Mouse (Mus musculus): ENCODE measurements at regions not wholly inside any gene's neighbourhood (a gene's known extent, or its start where the extent isn't known, plus 50 kb on each side); places are given as distances from the start of the nearest gene placed in this dataset.

DNA sequence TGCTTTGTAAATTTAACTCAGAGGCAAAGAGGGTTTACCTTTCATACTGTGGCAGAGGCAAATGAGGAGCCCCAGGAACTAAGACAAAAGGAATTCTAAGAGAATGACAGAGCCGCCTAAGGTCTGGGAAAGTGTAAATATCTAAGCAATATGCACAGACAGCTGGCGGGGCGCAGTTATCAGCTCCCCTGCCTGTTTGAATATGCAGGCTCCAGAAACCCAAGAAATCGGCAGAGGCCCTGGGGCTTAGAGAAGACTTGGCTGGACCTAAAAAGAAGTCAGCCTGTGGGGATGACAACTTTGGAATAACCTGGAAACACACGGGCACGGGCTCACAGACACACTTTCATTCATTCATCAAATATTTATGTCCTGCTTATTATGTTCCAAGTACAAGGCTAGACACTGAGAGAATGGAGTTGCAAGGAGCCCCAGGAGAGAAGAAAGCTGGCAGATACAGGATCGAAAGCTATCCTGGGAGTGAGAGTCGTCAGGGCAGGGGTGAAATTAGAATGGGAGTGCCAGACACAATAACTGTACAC lies 222.2 kb upstream of the Rpl38 start:
- ATAC-seq (replicated peaks; ENCODE audit: poor library complexity, severe bottlenecking): no peak

DNA sequence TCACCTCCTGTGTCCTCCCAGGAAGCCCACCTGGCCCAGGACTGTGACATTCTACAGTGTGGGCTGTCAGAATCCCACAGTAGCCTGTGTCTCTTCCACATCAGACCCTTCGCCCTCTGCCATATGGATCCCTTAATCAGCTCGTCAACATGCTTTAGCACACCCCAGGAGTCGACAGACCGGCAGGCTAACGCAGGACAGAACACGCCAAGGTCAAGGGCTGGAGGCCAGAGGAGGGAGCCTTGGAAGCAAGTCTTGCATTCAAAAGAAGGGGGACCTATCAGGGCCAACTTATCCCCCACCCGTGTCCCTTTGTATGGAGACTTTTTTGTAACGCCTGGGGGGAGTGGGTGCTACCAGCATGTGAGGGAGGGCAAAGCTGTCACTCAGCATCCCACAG lies 224.1 kb upstream of the Rpl38 start:
- ATAC-seq (replicated peaks; ENCODE audit: poor library complexity, severe bottlenecking): no peak

DNA sequence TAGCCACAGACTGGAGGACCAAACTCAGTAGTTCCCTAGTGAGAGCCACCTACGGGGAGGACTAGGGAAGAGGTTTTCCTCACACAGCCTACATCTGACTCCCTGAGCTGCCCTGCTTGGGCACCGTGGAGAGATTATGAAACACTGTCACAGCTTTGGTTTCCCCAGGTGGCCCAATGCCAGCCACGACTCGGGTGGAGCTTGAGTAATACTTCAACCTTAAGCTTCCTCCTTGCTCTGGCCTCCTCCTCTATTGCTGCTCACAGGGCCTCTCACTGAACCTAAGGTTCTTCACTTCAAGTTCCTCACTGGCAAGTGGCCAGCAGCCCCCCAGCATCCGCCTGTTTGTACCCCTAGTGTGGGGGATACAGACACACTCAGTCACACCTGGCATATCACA lies 224.9 kb upstream of the Rpl38 start:
- peak; percentile 87 for ATAC-seq (replicated peaks; ENCODE audit: poor library complexity, severe bottlenecking)

DNA sequence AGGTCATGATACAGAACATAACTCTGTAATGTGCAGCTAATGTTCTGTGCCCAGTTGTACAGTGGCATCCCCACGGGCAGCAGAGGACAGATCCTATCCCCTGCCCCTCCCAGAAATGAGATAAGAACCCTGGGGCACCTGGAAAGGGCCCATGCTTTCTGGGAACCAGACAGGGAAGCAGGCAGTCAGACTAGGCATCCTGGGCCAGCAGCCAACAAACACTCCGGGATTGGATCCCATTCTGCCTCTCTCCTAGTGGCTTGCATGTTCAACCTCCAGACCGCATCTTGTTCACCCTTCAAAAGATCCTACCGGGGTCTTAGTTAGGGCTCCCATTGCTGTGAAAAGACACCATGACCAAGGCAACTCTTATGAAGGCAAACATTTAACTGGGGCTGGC lies 229.0 kb upstream of the Rpl38 start:
- ATAC-seq (replicated peaks; ENCODE audit: poor library complexity, severe bottlenecking): no peak

DNA sequence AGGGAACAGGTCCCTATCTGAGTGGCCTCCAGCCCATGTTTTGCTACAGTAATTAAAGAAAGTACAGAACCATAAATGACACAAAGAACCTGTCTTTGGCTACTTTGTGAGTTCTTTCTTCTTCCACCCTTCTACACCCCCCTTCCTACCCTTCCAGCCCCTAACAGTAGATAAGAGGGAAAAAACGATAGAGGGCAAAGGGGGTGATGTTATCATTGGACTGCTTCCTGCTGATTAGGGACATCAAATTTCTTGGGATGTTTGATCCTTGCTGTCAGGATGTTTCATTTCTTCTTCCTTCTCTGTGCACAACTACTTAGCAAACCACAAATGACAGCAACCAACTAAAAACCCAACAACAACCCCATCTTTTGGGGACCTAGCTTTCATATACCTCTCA lies 232.5 kb upstream of the Rpl38 start:
- no peak for ATAC-seq (replicated peaks; ENCODE audit: poor library complexity, severe bottlenecking)

DNA sequence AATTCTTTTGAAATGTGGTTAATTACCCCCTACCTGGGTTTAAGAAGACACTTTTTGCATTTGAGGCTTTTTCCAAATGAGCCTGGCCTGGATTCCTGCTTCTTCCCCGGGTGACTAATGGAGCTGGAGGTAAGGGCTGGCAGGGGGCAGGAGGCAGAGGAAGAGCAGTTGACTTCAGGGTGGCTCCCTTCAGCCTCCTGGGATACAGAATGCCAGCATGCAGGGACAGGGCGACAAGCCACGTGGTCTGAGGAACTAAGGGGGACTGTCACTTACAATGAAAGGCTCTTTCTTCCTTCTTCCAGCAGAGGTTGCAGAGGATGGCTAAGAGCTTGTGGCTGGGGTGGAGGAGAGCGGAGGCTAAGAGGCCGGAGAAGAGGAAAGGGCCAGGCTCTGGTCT lies 234.8 kb upstream of the Rpl38 start:
- no peak for ATAC-seq (replicated peaks; ENCODE audit: poor library complexity, severe bottlenecking)

DNA sequence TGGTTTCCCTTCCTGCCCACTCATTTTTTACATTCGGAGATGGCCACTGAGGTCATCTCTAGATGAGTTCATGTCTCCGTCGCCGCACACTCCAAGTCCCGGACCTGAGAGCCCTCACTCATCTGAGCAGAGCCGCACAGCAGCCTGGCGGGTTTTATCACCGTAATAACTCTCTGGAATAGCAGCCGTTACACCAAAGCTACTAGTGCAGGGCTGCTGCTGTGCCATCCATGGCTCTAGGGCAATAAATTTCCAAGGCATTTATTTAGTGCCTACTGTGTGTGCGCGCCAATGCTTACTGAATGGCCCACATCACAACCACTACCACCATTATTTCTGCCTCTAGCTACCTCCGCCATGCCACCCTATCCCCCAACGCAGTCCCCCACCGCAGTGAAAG lies 242.9 kb upstream of the Rpl38 start:
- no peak for ATAC-seq (replicated peaks; ENCODE audit: poor library complexity, severe bottlenecking)

DNA sequence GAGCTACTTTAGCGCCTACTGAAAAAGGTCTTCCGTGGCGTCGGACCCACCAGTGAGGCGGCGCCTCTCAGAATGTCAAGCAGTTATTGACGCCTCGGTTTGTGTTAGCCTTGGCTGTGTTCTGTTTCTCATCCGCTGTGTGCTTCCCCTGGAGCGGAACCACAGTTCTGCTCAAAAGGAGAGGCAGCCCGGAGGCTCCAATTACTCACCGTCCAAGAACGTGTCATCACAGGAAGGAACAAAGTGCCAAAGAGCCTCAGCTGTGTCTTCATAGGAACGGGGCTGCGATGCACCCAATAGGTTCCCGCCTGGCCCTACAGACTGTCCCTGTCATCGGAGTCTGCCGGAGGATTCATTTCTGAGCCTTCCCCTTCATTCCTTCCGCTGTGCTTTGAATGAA lies 245.0 kb upstream of the Rpl38 start:
- no peak for ATAC-seq (replicated peaks; ENCODE audit: poor library complexity, severe bottlenecking)

DNA sequence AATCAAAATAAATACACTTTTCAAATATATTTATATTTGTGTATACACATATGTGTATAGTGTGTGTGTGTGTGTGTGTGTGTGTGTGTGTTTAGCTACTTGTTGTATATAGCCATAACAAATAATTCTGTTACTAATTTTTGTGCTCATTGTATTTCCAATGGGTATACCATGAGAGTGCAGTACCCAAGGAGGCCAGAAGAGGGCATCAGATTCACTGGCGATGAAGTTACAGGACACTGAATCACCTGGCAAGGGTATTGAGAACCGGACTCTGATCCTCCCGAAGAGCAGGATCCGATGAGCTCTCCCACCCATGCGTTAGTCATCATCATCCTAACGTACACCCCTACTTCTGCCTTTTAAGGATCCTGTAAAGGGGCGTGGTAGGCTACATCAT lies 249.3 kb upstream of the Rpl38 start:
- ATAC-seq (replicated peaks; ENCODE audit: poor library complexity, severe bottlenecking): no peak

DNA sequence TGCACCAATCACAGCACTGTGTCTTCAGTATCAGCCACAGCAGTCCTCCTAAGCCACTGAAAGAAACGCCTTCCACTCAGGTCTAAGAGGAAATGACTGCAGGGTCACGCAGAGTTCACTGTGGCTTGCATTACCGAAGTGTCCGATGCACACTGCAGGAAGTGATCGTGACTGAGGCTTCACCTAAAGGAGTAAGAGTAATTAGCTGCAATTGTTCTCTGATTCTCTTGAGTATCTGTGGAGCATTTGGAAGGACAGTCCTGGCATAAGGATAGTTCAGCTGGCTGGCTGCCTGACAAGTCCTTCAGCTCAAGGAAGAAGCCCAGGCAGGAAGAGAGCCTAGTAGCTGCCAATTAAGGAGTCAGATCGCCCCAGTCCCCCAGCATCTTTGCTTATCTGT lies 252.2 kb upstream of the Rpl38 start:
- 0 out of 2 replicates have a peak, but pooled peaks have one; percentile 27 for ATAC-seq (replicated peaks; ENCODE audit: poor library complexity, severe bottlenecking)

DNA sequence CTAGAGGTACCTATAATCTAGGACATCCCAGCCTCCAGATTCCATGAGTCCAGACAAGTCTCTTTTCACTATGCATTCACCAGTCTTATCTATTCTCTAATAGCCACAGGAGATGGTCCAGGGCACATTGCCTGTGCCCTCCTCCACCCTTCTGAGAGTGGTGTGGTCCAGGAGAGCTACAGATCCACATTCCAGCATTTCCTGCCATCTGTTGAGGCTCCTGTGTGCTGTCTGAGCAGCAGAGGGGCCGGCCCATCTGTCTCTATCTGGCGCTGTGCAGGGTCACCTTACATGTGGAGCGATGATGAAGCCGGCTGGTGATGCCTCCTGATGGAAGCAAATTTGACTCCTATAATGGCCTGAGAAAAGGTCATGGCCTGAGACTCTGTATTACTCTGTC lies 263.9 kb upstream of the Rpl38 start:
- ATAC-seq (replicated peaks; ENCODE audit: poor library complexity, severe bottlenecking): no peak

DNA sequence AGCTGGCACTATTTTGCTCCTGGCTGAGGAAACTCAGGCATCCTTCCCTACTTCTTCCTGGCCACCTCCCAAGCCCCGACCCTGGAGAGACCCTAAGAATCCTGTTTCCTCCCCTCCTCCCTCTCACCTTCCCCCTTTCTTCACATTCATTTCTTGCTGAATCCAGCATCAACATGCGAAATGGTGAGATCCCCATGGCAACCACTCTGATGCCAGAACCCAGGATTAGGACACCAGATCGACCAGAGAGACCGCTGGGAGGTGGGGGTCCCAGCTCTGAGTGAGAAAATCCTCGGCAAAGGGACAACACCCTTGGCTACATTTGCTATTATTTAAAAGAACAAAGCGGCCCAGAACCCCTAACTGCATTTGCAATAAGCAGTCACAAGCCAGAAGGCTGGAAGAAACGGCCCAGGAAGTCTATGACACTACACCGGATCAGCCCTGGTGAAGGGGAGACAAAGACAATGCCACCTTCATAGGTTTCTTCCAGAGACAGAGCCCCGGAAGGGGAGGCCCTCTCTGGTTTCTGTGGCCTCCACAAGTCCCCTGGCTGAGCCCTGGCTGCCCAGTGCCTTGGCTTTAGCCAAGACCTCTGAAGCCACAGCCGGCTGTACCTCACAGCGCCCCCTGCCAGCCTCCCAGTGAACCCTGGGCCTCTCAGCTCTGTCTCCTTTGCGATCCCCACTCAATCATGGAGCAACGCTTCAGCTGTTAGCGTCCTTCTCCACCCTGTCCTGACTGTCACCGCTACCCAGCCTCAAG lies 265.6 kb upstream of the Rpl38 start:
- no peak for ATAC-seq (replicated peaks; ENCODE audit: poor library complexity, severe bottlenecking)

DNA sequence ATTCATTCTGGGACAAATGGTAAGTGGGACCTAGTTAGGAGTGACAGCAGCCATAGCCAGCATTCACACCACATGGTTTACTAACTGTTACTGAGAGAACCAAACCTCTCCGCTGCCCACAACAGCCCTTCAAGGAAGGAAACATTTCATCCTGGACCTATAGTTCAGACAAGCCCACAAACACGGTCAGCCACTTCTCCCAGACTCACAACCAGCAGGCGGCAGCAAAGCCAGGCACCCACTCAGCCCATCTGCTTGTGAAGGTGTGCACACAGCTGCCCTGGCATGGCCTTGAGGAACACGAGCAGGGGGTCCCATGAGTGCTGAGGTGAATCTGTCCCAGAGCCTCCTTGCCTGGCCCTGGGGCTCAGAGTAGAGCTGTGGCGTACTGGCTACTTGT lies 267.6 kb upstream of the Rpl38 start:
- ATAC-seq (replicated peaks; ENCODE audit: poor library complexity, severe bottlenecking): 0 out of 2 replicates have a peak, but pooled peaks have one; percentile 14

DNA sequence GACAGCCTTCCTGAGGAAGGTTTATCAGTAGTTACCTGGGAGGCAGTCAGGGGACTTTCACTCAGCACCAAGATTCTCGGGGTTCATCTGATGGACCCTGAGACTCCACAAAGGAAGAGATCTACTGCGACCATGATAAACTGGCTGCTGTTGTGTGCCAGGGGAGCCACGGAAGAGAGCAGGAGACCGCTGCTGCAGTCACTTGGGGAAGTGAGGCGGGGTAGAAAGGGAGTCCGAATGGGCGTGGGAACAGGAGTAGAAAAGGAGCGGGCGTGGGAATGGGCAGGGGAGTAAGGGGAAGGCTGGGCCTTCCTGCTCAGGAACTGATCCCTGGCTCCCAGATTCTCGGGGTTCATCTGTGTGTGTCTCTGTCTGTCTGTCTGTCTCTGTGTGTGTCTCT lies 276.2 kb upstream of the Rpl38 start:
- peak; percentile 59 for ATAC-seq (replicated peaks; ENCODE audit: poor library complexity, severe bottlenecking)

DNA sequence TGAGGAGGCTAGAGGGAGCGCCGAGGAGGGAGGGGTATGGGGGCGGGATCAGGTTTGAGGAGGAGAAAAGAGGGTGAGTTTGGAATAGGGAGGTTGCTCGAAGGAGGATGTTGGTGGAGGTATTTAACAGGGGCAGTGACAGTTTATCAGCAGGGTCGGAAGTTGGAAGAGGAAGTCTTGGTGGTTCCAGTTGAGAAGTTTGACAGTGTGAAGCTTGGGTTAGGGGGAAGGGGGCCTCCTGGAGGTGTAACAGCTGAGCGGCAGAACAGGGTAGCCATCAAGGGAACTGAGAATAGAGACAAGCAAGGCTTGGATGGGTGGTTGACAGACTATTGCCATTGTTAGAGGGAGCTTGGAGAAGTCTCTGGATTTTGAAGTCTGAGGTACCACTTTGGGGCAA lies 276.8 kb upstream of the Rpl38 start:
- peak; percentile 79 for ATAC-seq (replicated peaks; ENCODE audit: poor library complexity, severe bottlenecking)

DNA sequence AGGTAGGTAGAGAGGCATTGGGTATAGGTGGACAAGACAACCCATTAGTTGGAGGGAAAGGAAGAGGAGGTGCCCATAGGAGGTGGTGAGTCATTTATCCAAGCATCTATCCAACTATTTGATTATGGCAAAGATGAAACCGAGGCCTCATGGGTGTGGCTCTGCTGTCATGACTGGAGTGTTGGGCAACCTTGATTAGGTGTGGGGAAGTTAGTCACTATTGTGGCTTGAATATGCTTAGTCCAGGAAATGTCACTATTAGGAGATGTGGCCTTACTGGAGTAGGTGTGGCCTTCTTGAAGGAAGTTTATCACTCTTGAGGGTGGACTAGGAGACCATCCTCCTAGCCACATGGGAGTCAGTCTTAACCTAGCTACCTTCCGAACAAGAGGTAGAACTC lies 281.2 kb upstream of the Rpl38 start:
- ATAC-seq (replicated peaks; ENCODE audit: poor library complexity, severe bottlenecking): peak; percentile 55

DNA sequence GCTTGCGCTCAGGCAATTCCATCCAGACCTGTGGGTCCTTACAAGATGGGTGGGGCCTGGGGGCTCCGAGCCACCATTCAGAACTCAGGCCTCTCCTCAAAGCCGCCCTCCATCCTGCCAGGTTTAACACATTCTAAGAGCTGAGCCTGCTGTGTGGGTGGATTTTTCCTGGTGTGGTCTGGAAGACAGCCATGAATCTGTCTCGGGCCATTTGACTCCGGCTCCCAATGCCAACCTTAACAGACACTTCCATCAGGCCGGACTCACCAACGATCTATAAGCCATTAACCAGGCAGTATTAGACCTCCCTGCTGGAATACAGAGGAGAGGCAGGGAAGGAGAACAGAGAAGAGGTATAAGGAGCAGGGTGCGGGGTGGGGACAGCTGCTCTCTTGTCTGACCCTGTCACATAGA lies 288.9 kb upstream of the Rpl38 start:
- ATAC-seq (replicated peaks; ENCODE audit: poor library complexity, severe bottlenecking): no peak

DNA sequence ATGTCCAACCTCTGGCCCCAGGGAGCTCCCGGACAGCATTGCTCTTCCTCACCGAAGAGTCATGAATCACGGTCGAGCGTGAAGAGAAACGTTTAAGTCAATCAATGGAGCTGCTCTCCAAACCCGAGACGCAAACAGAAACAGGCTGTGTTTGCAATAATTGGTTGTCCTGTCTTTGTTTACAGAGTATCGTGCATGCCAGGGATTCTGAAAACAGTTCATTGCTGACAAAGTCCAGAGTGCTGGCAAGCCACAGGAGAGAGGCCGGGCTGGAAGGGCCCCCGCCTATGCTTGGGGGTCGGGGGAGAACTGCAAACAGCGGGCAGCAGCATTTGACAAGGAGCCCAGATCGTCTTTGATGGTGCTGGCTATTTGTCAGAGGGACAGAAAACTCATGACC lies 292.4 kb upstream of the Rpl38 start:
- ATAC-seq (replicated peaks; ENCODE audit: poor library complexity, severe bottlenecking): no peak

DNA sequence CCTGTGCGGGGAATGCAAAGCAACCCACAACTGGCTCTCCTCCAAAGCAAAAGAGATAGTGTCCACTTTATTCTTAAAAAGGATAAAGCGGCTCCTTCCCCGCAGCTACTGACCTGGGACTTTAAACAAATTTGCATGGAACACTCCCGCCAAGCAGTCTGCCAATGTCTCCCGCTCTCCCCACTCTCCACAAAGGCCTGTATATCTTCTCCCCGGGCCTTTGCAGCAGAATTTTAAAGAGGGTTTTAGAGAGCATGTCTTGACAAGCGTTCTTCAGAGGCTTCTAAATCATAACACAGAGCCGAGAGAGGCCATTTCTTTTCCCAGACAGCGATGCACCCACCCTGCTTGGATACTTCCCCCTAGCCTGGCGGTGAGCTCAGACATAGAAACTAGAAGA lies 297.6 kb upstream of the Rpl38 start:
- peak; percentile 40; the same call in 1 of the 2 replicates for ATAC-seq (replicated peaks; ENCODE audit: poor library complexity, severe bottlenecking)

DNA sequence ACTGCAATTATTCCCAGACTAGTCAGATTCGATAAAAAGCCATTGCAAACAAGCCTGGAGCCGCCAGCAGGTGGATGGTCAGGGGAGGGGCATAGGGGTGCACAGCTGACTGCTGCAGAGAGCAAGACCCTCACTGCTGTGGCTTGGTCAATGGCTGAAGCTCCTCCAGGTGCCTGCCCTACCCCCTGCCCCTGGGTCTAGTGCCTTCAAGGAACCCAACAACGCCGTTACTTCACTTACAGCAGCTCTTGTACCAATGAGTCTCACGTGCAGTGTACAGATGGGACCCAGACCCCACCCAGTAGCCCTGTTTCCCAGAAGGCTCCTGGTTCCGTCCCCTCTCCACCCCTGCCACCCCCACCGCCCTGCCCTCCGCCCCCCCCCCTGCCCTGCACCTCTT lies 300.5 kb upstream of the Rpl38 start:
- no peak for ATAC-seq (replicated peaks; ENCODE audit: poor library complexity, severe bottlenecking)

DNA sequence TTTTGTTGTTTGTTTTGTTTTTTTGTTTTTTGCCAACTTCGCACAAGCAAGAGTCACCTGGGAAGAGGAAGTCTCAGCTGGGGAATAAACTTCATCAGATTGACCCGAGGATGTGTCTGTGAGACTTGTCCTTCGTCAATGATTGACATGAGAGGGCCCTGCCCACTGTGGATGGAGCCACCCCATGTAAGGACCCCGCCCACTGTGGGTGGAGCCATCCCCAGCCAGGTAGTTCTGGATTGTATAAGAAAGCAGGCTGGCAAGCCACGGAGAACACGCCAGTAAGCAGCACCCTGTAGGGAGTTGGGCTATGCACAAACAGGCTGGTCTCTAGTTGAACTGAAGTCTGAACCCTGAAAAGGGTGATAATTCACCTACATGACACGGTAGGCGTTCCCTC lies 294.1 kb upstream of the Sdk2 start:
- no peak for ATAC-seq (replicated peaks; ENCODE audit: poor library complexity, severe bottlenecking)

DNA sequence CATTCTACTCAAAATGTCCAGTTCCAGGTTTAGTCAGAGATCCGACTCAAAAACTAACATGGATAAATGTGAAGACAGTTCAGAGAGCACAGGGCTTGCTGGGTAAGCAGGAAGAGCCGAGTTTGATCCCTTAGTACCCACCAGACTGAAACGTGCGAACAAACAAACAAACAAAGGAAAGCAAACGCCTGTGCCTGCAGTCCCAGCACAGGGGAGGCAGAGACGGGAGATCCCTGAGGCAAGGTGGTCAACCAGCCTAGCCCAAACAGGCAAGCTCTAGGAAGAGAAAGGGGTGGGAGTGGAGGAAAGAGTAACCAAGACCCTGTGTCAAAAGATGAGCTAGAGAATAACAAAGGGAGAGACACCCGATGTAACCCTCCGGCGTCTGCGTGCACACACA lies 293.5 kb upstream of the Sdk2 start:
- ATAC-seq (replicated peaks; ENCODE audit: poor library complexity, severe bottlenecking): no peak
